Mouse (Mus musculus): ENCODE results near the gene Ccna1. TPM values are rescaled to one million over a fixed set of nuclear protein-coding genes. Genes with fewer than 3 reads are reported as not detected.
A peak's percentile ranks its signal among the peaks of the same experiment; 100 is the strongest.

Ccna1 gene
- polyA plus RNA-seq, 1 experiment from 2014 or later = 10.7 TPM

GRCm38 (mm10) chr3:55095968-55096654 is 40.8 kb upstream of the Ccna1 start:
- H3K9ac ChIP-seq (replicated peaks; ENCODE audit: low read depth) = no peak overlapping the region
- no peaks in the 10 kb centered on the region for H3K4me1 ChIP-seq (ENCODE audit: insufficient read depth, low read depth, low read length)
- 27% methylated on average over 8 of the region's 8 CpGs for WGBS
- H3K9me3 ChIP-seq (ENCODE audit: low read length) = no peaks in the 10 kb centered on the region
- H3K36me3 ChIP-seq (ENCODE audit: insufficient read depth, low read length) = no peaks in the 10 kb centered on the region
- DNase-seq (ENCODE audit: low spot score) = peak; percentile 54
- no peak overlapping the region for H3K4me3 ChIP-seq (ENCODE audit: low read depth, low read length)
- no peaks in the 10 kb centered on the region for H3K27me3 ChIP-seq (replicated peaks; ENCODE audit: insufficient read depth, low read length)
- H3K27ac ChIP-seq (ENCODE audit: low read length) = no peak overlapping the region
- ATAC-seq = no peak; the same call in 1 of the 2 replicates
- no peak overlapping the region for H3K4me2 ChIP-seq (replicated peaks; ENCODE audit: low read depth, low read length)
- TF ChIP-seq CTCF (IDR thresholded peaks at IDR 0.05) (peak; percentile 18; the same call in 1 of the 2 replicates), EP300 (IDR thresholded peaks at IDR 0.05) (no peak)

- Histone ChIP-seq H3K9ac (replicated peaks; ENCODE audit: low read depth) (no peak overlapping the region), H3K27ac (ENCODE audit: low read length) (no peak overlapping the region), H3K4me3 (ENCODE audit: low read depth, low read length) (no peak overlapping the region), H3K4me2 (replicated peaks; ENCODE audit: low read depth, low read length) (no peak overlapping the region), H3K27me3 (replicated peaks; ENCODE audit: insufficient read depth, low read length) (no peaks in the 10 kb centered on the region; the same call in 1 of the 2 replicates), H3K4me1 (ENCODE audit: insufficient read depth, low read depth, low read length) (no peaks in the 10 kb centered on the region), H3K9me3 (ENCODE audit: low read length) (no peaks in the 10 kb centered on the region), H3K36me3 (ENCODE audit: insufficient read depth, low read length) (no peaks in the 10 kb centered on the region)
- no peak for TF ChIP-seq EP300 (IDR thresholded peaks at IDR 0.05)
- no peak for TF ChIP-seq CTCF (IDR thresholded peaks at IDR 0.05)
- ATAC-seq = no peak
- no peak for DNase-seq (ENCODE audit: low spot score)
- WGBS = 62% methylated on average over 1 of the region's 1 CpGs
These were observed 37.9 kb upstream of the Ccna1 start for GRCm38 (mm10) chr3:55093161-55093560.

GRCm38 (mm10) chr3:55089291-55089690 is 34.0 kb upstream of the Ccna1 start:
- Histone ChIP-seq H3K9me3 (ENCODE audit: low read length) (no peaks in the 10 kb centered on the region), H3K27me3 (replicated peaks; ENCODE audit: insufficient read depth, low read length) (no peaks in the 10 kb centered on the region; the same call in 1 of the 2 replicates), H3K4me3 (ENCODE audit: low read depth, low read length) (no peak overlapping the region), H3K4me2 (replicated peaks; ENCODE audit: low read depth, low read length) (no peak overlapping the region), H3K4me1 (ENCODE audit: insufficient read depth, low read depth, low read length) (no peaks in the 10 kb centered on the region), H3K9ac (replicated peaks; ENCODE audit: low read depth) (no peak overlapping the region), H3K27ac (ENCODE audit: low read length) (no peak overlapping the region), H3K36me3 (ENCODE audit: insufficient read depth, low read length) (no peaks in the 10 kb centered on the region)
- no peak for TF ChIP-seq CTCF (IDR thresholded peaks at IDR 0.05)
- TF ChIP-seq EP300 (IDR thresholded peaks at IDR 0.05) = no peak
- WGBS = 64% methylated on average over 4 of the region's 4 CpGs
- no peak for DNase-seq (ENCODE audit: low spot score)
- ATAC-seq = no peak

GRCm38 (mm10) chr3:55088843-55089242 is 33.5 kb upstream of the Ccna1 start:
- TF ChIP-seq CTCF (IDR thresholded peaks at IDR 0.05) (no peak), EP300 (IDR thresholded peaks at IDR 0.05) (no peak)

GRCm38 (mm10) chr3:55088359-55088758 is 33.1 kb upstream of the Ccna1 start:
- no peak for DNase-seq (ENCODE audit: low spot score)
- TF ChIP-seq CTCF (IDR thresholded peaks at IDR 0.05) (no peak), EP300 (IDR thresholded peaks at IDR 0.05) (no peak)
- H3K4me1 ChIP-seq (ENCODE audit: insufficient read depth, low read depth, low read length) = no peaks in the 10 kb centered on the region
- H3K27ac ChIP-seq (ENCODE audit: low read length) = no peak overlapping the region
- no peak overlapping the region for H3K4me2 ChIP-seq (replicated peaks; ENCODE audit: low read depth, low read length)
- ATAC-seq = no peak
- H3K4me3 ChIP-seq (ENCODE audit: low read depth, low read length) = no peak overlapping the region
- H3K9ac ChIP-seq (replicated peaks; ENCODE audit: low read depth) = no peak overlapping the region
- no peaks in the 10 kb centered on the region; the same call in 1 of the 2 replicates for H3K27me3 ChIP-seq (replicated peaks; ENCODE audit: insufficient read depth, low read length)
- WGBS = 53% methylated on average over 4 of the region's 4 CpGs
- H3K9me3 ChIP-seq (ENCODE audit: low read length) = no peaks in the 10 kb centered on the region
- no peaks in the 10 kb centered on the region for H3K36me3 ChIP-seq (ENCODE audit: insufficient read depth, low read length)

More at GRCm38 (mm10) chr3:55088843-55089242, 33.5 kb upstream of the Ccna1 start:
- DNase-seq (ENCODE audit: low spot score) = no peak
- H3K4me2 ChIP-seq (replicated peaks; ENCODE audit: low read depth, low read length) = no peak overlapping the region
- H3K4me1 ChIP-seq (ENCODE audit: insufficient read depth, low read depth, low read length) = no peaks in the 10 kb centered on the region
- H3K27me3 ChIP-seq (replicated peaks; ENCODE audit: insufficient read depth, low read length) = no peaks in the 10 kb centered on the region; the same call in 1 of the 2 replicates
- H3K9ac ChIP-seq (replicated peaks; ENCODE audit: low read depth) = no peak overlapping the region
- no peak overlapping the region for H3K4me3 ChIP-seq (ENCODE audit: low read depth, low read length)
- no peak overlapping the region for H3K27ac ChIP-seq (ENCODE audit: low read length)
- H3K36me3 ChIP-seq (ENCODE audit: insufficient read depth, low read length) = no peaks in the 10 kb centered on the region
- no peak for ATAC-seq
- WGBS = 43% methylated on average over 3 of the region's 3 CpGs
- H3K9me3 ChIP-seq (ENCODE audit: low read length) = no peaks in the 10 kb centered on the region

GRCm38 (mm10) chr3:55087360-55087759 is 32.1 kb upstream of the Ccna1 start:
- Histone ChIP-seq H3K4me2 (replicated peaks; ENCODE audit: low read depth, low read length) (no peak overlapping the region), H3K9me3 (ENCODE audit: low read length) (no peaks in the 10 kb centered on the region), H3K36me3 (ENCODE audit: insufficient read depth, low read length) (no peaks in the 10 kb centered on the region), H3K4me1 (ENCODE audit: insufficient read depth, low read depth, low read length) (no peaks in the 10 kb centered on the region), H3K4me3 (ENCODE audit: low read depth, low read length) (no peak overlapping the region), H3K27ac (ENCODE audit: low read length) (no peak overlapping the region), H3K27me3 (replicated peaks; ENCODE audit: insufficient read depth, low read length) (no peaks in the 10 kb centered on the region; the same call in 1 of the 2 replicates), H3K9ac (replicated peaks; ENCODE audit: low read depth) (no peak overlapping the region)
- ATAC-seq (no peak), DNase-seq (ENCODE audit: low spot score) (no peak)
- 55% methylated on average over 4 of the region's 4 CpGs for WGBS
- TF ChIP-seq CTCF (IDR thresholded peaks at IDR 0.05) (peak; percentile 42), EP300 (IDR thresholded peaks at IDR 0.05) (no peak)
